Comparison of ENCODE assay signal across 1 mouse cellular context in the genomic region with DNA sequence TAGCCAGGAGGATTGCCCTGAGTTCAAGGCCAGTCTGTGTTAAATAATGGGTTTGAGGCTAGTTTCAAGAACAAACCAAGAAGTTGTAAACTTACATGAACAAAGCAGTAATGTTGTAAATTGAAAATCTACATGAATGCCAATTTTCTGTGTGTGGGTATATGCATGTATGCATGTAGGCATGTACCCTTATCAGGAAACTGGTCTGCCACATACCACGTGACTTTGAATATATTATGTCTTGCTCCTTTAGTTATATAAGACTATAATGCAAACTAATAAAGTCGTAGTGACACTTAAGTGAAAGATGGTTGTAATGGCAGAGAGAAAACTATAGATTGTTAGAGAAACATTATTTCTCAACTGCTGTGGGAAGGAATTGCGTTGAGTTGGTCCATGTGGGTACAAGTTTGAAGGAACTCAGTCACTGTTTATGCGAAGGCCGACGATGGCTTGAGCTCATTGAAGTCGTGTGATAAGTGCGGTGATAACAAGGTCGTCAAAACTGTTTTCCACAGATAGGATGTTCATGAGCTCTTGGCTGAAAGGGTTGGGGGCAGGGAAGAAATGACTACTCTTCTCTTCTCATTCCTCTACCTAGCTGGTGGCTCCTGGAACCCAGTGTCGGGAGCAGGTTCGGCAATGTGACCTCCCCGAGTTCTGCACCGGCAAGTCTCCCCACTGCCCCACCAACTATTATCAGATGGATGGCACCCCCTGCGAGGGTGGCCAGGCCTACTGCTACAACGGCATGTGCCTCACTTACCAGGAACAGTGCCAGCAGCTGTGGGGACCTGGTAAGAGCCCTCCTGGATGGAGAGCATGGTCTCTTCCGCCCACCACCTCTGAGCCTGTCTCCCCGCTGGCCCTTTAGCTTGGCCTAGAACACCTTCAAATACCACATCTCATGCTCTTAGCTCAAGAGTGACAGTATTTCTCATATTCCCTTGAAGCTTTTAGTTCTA.
TF ChIP-seq lines count a peak whose summit lies in the region.

No protein-coding gene starts in this region.

TF ChIP-seq in MEL, 35 proteins besides CTCF, POLR2A, EP300 and RAD21 (continued from another document):
- TF ChIP-seq UBTF (IDR thresholded peaks at IDR 0.05; ENCODE audit: borderline replicate concordance, insufficient read depth, low read depth, low read length) = no peak
- TF ChIP-seq SMC3 (IDR thresholded peaks at IDR 0.05; ENCODE audit: low read depth, low read length) = no peak
- peak; percentile 85 for TF ChIP-seq USF1 (IDR thresholded peaks at IDR 0.05; ENCODE audit: low read depth, low read length)
- no peak; the same call in 1 of the 2 replicates for TF ChIP-seq MXI1 (IDR thresholded peaks at IDR 0.05; ENCODE audit: low read depth, low read length)
- no peak for TF ChIP-seq MEF2A (IDR thresholded peaks at IDR 0.05; ENCODE audit: extremely low read depth, insufficient replicate concordance, low read depth, low read length, poor library complexity, severe bottlenecking)
- TF ChIP-seq NELFE (IDR thresholded peaks at IDR 0.05; ENCODE audit: low read depth, low read length) = no peak
- TF ChIP-seq BHLHE40 (IDR thresholded peaks at IDR 0.05; ENCODE audit: borderline replicate concordance, low read depth, low read length) = peak; percentile 15; the same call in 1 of the 2 replicates
- peak; percentile 26; the same call in 1 of the 2 replicates for TF ChIP-seq MYC (IDR thresholded peaks at IDR 0.05; ENCODE audit: low read depth, low read length)
- TF ChIP-seq MAFK (IDR thresholded peaks at IDR 0.05; ENCODE audit: borderline replicate concordance, low read depth, low read length) = no peak
- 0 out of 2 replicates have a peak, but pooled peaks have one; percentile 7 for TF ChIP-seq ELF1 (IDR thresholded peaks at IDR 0.05; ENCODE audit: low read depth, low read length)
- no peak for TF ChIP-seq E2F4 (IDR thresholded peaks at IDR 0.05; ENCODE audit: borderline replicate concordance, low read depth, low read length)
- no peak for TF ChIP-seq JUND (IDR thresholded peaks at IDR 0.05; ENCODE audit: low read depth, low read length)
- TF ChIP-seq TCF12 (IDR thresholded peaks at IDR 0.05; ENCODE audit: low read depth, low read length) = peak; percentile 90
- peak; percentile 83 for TF ChIP-seq MAX (IDR thresholded peaks at IDR 0.05; ENCODE audit: low read length)
- TF ChIP-seq HCFC1 (IDR thresholded peaks at IDR 0.05; ENCODE audit: low read depth, low read length) = no peak
- peak; percentile 93 for TF ChIP-seq GATA1 (IDR thresholded peaks at IDR 0.05; ENCODE audit: low read depth, low read length)
- TF ChIP-seq MAZ (IDR thresholded peaks at IDR 0.05; ENCODE audit: low read depth, low read length) = no peak
- no peak for TF ChIP-seq GABPA (IDR thresholded peaks at IDR 0.05; ENCODE audit: low read depth, low read length)
- no peak for TF ChIP-seq ZKSCAN1 (IDR thresholded peaks at IDR 0.05; ENCODE audit: low read depth, low read length)
- TF ChIP-seq NRF1 (IDR thresholded peaks at IDR 0.05; ENCODE audit: insufficient read depth, low read depth, low read length, poor library complexity, severe bottlenecking) = no peak
- no peak for TF ChIP-seq ZMIZ1 (IDR thresholded peaks at IDR 0.05; ENCODE audit: low read depth, low read length)
- no peak for TF ChIP-seq KAT2A (conservative IDR thresholded peaks at IDR 0.05; ENCODE audit: low read depth, low read length)
- TF ChIP-seq CHD2 (IDR thresholded peaks at IDR 0.05; ENCODE audit: low read length) = peak; percentile 11; the same call in 1 of the 2 replicates
- TF ChIP-seq ZC3H11A (IDR thresholded peaks at IDR 0.05; ENCODE audit: low read depth, low read length) = no peak
- no peak for TF ChIP-seq POLR2AphosphoS5 (IDR thresholded peaks at IDR 0.05; ENCODE audit: borderline replicate concordance, low read depth, low read length)
TF ChIP-seq in MEL: peak in this region for 11.
